Mouse (Mus musculus): ENCODE data around the gene Tap1.

DNA sequence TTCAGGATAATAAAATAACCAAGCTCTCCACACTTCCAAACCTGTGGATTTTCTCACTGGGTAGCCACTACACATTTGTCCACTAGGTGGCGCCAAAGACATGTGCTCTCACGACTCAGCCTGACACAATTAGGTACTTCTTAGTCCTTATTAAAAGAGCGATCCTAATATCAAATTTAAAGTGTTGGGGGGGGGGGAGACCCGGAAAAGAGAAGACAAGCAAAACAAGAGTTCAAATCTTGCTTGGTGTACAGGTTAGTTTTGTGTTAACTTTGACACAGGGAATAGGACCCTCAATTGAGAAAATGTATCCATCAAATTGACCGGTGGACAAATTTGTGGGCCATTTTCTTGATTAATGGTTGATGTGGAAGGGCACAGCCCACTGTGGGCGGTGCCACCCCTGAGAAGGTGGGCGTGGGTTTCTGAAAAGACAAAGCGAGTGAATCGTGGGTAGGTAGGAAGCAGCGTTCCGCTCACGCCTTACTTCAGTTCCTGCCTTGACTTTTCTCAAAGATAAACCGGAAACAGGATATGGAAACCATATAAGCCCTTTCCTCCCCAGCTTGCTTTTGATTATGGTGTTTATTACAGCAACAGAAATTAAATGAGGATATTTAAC lies 16.4 kb upstream of the Tap1 start:
- TF ChIP-seq TAL1 (IDR thresholded peaks at IDR 0.05; ENCODE audit: low read length) (no peak), GATA1 (IDR thresholded peaks at IDR 0.05; ENCODE audit: low read length) (no peak)
